Mouse (Mus musculus) small intestine, adult 10 weeks (tissue): Measurements from ENCODE around the gene Pth2r. TPM values are rescaled to one million over a fixed set of nuclear protein-coding genes. Genes with fewer than 3 reads are reported as not detected.

Source experiments
- polyA plus RNA-seq: library from polyadenylated mRNA; stranded (reverse); fragments of 350-450 nt; fragmentation: Illumina TruSeq; extraction: RNeasy Lipid Tissue Mini Kit (QIAGEN cat#74804); gene quantifications from one replicate; pipeline ENCODE4 v1.2.3, GENCODE M21; 2014; ENCODE audit warnings: low replicate concordance

Gene Pth2r
- not detected for polyA plus RNA-seq

DNA sequence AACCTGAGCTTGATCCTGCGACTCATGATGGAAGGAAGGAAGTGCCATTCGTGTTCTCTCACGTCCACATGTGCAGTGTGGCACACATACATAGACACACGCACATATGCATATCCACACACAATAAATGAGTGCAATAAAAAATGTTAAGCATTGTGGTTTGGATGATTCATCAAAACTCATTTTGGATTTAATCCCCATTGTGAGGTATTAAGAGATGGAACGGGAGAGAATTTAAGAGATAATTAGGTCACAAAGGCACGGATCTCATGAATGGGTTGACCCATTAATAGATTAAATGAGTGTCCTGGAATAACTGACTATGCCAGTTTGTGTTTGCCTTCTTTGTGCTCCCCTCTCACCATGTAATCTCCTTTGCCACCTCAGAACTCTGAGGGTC, at the start of gene Pth2r:
TSS of gene Pth2r (plus strand) at position 301 of the 400 bp plus-strand sequence.

Other genes with a start within 250 kb of the Pth2r start
- gene Akr1cl, start 249.3 kb upstream of the Pth2r start, polyA plus RNA-seq, result not detected
- not detected for gene Cryge, start 230.9 kb upstream of the Pth2r start, polyA plus RNA-seq
- not detected for gene Crygd, start 218.6 kb upstream of the Pth2r start, polyA plus RNA-seq
- gene Crygc, start 208.4 kb upstream of the Pth2r start, polyA plus RNA-seq, result not detected
- not detected for gene Crygb, start 199.8 kb upstream of the Pth2r start, polyA plus RNA-seq
- gene Cryga, start 178.7 kb upstream of the Pth2r start, polyA plus RNA-seq, result not detected
- not detected for gene Gm28845, start 162.5 kb upstream of the Pth2r start, polyA plus RNA-seq
- 2.7 TPM for gene D630023F18Rik, start 158.8 kb upstream of the Pth2r start, polyA plus RNA-seq
- 1,050 TPM for gene Idh1, start 95.6 kb upstream of the Pth2r start, polyA plus RNA-seq
- 14.5 TPM for gene Pikfyve, start 95.4 kb upstream of the Pth2r start, polyA plus RNA-seq